Mouse (Mus musculus) lung, postnatal 36 days (tissue): ENCODE measurements around the gene Gstm4.

Experiments
- DNase-seq: peaks from one replicate; pipeline ENCODE4 v3.0.0; 2022; ENCODE audit warnings: mixed read lengths

Gene Gstm4

DNA sequence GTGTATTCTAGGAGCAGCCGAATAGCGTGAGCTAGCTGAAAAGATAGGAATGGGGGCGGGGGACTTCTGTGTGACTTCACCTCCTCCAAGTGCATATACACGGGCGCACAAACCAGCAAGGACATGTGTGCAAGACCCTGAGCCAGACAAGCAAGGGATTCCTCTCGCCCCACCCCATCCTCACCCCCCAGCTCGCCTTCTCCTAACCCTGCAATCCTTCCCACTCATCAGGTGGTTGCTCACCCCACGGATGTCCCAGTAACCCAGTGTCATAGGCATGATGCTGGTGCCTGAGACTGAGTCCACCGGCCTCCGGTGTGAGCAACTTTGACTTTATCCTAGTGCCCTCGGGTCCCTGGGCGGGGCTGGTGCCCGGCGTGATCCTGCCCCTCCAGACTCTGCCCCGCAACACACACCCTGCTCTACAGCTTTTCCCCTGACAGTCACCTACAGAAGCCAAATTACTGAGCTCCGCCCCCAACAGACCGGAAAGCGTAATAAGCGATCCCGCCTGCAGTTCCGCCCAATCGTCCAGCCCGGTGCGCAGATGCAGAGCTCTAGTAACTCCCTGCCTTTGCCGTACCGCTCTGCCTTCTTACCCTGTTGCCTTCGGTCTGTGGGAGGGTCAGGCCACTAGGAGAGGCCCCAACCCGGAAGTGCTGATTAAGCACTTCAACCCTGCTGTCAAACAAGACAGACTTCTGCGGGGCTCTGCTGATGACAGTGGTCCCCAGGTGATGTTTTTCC lies at the start of gene Gstm4:
Gene Gstm4 (minus strand): TSS at position 501 of the 747 bp plus-strand sequence.
- peak; percentile 96 for DNase-seq

DNA sequence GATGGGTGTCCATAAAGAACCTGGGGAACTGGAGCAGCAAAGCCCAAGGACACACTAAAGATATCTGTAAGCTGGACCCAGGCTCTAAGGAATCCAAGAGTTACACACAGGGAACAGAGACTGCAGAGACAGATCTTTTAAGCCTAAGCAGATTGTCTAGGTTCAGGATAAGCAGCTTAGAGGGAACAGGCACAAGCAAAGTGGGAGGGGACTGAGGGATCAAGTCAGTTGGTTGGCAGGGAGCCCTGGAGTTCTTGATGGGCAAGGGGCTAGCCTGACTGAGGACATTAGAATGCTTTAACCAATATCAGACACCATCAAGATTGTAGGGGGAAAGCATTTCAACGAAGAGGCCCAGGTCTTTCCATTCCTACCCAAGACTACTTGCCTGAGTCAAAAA lies 49.5 kb upstream of the Gstm4 start:
- DNase-seq, result no peak

DNA sequence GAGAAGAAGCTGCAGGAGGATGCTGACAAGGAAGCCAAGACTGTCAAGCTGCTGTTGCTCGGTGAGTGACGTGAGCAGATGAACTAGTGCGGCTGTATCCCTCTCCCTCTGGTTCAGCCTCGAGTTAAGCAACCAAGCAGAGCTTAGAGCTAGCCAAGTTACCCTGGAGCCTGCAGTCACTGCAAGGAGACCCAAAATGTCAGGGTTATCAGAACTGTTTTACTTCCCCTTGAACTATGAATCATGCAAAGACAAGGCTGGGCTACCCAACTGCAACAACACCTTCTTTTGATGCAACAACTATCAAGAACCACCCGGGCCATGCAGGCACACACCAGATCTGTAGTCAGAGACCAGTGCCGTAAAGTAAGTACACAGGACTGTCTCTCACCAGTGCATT lies 48.6 kb upstream of the Gstm4 start:
- DNase-seq, result no peak

DNA sequence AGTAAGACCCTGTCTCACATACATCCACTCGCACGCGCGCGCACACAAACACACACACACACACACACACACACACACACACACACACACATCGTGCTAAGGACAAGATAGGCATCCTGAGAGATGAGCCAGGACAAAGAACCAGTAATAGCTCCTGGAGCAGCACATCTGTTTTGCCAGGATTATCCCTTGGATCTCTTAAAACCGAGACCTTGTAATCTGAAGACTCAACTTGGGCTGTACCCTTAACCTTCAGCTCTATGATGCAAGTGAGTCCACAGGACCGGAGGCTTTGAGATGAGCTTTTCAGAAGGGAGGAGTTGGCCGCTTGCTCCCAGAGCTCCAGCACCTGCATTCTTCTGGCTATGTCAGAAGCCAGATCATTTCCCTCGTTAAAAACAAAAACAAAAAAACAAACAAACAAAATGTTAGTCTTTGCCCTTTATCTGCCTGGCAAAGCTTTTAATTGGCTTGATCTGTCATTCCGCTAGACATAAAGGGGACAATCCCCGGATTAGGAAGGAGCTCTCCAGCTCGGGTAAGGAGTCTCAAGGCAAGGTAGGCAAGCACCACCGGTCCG lies 47.9 kb upstream of the Gstm4 start, which contains the start of gene Gnat2:
Gene Gnat2 (plus strand): TSS at position 254 of the 580 bp plus-strand sequence.
- no peak for DNase-seq

DNA sequence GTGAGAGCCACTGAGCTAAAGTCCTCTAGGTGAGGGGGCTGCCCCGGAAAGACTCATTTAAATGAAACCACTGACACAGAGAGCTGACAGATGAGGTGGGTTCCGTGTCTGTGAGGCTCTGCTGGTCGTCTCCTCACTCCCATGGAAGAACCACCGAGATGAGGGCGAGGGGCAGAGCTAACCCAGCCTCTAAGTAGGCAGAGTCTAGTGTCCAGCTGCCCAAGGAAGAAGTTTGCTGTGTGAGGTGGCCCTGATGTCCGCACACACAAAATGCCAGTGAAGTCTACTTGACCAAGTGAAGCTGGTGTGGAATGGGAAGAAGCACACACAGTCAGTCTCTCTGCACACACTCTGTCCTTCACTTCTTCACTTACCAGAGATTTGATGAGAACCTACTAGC lies 47.3 kb upstream of the Gstm4 start:
- DNase-seq, result no peak

DNA sequence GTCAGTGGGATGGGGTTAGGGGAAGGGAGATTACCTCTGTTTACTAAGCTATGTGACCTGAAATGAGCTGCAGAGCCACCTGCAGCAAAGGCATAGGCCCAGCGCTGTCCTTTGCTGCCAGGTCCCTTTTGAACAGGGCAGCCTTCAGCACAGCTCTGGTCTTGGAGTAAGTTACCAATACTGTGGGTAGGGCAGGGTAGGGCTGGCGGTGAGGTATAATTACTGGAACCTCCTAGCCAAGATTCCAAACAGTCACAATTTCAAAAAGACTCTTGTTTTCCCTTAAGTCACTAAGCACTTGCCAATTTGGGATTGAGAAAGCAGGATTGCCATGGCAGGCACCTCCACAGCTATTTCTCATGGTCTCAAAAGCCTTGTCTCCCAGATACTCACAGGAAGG lies 45.9 kb upstream of the Gstm4 start:
- DNase-seq, result no peak

DNA sequence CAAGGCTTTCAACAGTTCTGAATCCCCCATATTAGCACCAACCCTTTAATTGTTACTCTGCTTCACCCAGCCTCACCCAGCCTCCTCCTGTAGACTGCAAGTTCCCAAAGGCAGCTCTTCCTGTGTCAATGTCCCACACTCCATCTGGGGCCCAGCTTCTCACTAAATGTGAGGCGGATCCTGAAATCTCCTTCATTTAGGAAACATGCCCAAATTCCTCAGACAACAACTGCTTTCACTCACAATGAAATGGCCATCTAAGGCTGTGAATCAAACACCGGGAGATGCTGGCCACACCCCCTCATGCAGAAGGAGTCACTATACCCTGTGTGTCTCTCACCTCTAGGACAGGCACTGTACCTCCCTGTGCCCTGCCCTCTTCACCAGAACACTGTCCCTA lies 45.2 kb upstream of the Gstm4 start:
- DNase-seq, result no peak

DNA sequence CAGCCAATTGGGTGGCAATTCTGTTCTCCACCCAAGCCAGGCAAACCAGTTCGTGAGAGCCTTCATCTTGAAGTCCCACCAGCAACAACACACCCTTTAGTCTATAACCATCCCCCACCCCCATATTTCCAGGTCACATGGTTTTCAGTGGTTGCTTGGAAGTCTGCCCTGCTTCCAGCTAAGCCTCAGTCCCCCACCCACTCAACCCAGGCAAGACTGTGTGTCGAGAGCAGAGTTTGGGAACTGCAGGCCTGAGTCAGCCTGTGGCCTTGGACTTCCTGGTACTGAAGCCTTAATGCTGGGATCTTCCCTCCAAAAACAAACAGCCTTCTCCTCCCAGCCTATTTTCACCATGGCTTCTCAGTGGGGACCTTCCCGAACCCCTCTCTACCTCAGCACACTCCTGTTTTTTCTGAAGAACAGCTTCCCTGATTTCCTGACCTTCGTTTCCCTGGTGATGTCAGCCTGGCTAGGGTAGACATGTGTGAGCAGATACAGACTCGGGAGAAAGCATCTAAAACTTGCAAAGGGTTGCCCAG lies 44.2 kb upstream of the Gstm4 start:
- no peak for DNase-seq

DNA sequence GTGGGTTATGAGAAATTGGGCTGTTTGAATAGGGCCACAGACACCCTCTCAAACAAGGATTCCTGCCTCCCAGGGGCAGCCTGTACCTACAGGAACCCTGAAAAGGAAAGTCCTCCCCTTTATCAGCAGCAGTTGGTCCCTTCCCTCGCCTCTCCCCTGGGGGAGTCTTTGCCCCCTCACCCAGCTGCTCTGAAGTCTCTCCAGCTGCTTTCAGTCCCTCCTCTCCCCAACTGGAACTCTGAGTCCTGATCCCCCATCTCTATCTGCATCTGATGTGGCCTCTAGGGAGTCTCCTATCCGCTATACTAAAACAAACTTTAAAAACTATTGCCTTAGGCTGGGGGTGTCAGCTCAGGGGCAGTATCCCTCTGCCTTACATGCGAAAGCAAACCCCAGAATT lies 42.6 kb upstream of the Gstm4 start:
- no peak for DNase-seq

DNA sequence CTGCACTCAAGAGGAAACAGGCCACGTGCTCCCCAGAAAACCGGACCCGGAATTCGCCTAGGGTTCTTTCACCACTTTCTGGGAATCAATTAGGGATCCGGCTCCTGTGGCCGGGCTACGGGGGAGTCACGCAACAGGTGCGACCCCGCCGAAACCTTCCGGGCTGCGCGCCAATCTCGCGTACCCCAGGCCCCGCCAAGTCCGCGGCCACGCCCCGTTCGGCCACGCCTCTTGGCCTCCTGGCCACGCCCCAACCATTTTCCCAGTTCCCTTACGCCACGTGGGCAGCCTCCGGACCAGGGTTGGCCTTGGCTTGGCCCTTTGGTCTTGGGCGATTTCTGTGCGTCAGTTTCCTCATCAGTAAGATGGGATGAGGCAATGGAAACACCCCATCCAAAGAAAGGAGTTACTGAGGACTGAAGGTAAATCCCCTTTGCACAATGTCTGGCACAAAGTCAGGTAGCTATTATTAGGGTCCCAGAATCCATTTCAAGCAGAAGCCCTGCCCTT lies 41.8 kb upstream of the Gstm4 start, which contains the start of gene Ampd2:
Gene Ampd2 (minus strand): TSS at position 182 of the 510 bp plus-strand sequence.
- peak; percentile 89 for DNase-seq

DNA sequence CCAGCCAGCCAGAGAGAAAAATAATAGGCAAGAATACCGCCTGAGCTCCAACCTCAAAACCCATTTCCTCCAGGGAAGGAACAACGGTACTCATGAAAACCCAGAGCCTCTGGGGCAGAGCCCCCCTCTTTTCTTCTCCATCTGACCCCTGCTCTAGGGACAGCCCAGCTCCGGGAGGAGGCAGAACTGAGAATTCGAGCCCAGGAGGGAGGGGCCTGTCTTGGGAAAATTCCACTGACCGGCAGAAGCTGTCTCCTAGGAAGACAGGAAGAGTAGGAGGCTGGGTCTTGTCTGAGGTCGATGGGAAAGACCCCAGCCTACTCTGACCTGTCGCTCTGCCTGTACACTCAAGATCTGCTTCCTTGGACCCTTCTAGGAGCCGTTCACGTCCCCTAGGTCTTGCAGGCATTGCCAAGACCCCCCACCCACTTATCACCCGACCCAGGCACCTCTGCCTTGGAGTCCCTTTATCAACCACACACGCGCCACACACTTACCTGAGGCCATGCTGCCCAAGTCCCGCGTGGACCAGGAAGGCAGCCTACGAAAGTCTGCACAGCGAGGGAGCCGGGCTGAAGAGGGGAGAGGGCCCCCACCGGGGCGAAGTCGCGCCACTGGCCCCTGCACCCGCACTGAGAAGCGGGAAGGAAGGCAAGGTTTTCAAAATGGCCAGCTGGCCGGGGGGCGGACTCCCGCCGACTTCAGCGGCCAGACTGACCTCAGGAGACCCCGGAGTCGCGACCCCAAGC lies 41.2 kb upstream of the Gstm4 start:
- DNase-seq, result peak; percentile 87

DNA sequence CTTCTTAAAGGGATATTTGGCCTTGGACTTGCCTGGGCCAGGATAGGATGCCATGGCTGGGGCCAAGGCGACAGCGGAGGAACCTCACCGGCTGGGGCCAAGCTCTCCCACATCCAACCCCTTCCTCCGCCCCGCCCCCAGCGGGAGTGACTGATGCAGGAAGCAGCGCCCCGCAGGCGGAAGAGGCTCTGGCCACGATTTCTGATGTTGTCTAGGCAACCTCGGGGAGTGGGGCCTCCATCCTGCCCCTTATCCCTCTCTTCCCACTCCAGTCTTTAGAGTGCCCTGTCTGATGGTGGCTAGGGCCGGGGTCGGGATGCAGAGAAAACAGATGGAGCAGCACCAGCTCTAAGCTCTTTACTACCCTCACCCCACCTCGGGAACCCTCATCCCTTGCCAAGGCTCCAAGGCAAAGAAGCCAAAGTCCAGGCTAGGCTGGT lies 40.6 kb upstream of the Gstm4 start:
- DNase-seq, result peak; percentile 97

DNA sequence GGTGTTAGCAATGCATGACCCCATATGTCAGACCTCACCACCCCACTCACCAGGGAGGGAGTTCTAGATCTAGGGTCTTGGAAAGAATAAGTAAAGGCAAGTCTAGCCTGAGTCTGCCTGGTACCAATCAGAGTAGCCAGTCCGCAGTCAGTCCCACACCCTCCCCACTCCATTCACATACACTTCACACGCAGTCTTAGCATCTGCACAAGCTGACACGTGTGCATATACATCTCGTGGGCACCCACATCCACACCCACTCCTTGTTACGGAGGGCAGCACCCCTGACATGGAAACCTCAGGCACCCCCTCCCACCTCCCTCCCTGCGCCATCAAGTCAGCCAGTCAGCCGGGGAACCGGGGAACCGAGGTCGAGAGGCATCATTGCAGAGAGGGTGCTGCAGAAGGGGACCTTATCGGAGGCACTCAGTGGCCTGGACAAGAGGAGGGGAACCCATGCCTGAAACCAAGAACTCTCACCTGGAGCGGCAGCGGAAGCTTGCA lies 40.1 kb upstream of the Gstm4 start:
- no peak for DNase-seq

DNA sequence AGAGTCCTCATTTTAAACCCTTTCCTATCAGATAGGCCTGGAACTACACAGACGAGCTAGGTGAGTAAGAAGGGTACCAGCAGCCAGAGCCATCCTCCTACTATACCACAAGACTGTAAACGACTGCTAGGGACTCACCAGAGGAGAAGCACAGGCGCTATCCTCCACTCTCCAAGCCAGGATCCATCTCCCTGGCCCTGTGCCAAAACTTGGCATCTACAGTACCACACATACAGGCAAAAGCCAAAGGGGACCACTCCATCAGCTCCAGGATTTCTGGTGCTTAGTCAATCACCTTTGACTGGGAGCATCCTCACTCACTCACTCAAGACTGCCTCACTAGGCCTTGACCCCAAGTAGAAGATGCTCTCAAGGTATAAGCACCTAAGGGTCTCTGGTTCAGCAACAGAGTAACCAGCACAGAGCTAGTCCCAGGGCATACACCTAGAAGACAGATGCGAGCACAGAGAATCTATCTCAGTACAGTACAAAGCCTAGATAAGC lies 39.3 kb upstream of the Gstm4 start:
- no peak for DNase-seq

DNA sequence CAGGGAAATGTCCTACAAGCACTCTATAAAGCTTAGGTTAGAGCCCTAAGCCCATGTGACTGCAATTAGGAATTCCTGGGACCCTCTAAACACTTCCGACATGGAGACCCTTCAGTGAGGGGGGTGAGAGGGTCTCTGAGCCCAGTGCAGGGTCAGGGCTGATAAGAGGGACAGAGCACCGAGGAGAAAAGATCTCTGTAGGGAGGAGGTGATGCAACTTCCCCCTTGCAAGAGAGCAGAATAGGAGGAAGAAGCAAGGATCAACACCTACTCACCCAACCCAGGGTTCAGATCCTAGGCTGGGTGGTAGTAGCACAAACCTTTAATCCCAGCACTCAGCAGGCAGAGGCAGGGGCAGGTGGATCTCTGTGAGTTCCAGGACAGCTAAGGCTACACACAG lies 38.5 kb upstream of the Gstm4 start:
- DNase-seq, result peak; percentile 22

DNA sequence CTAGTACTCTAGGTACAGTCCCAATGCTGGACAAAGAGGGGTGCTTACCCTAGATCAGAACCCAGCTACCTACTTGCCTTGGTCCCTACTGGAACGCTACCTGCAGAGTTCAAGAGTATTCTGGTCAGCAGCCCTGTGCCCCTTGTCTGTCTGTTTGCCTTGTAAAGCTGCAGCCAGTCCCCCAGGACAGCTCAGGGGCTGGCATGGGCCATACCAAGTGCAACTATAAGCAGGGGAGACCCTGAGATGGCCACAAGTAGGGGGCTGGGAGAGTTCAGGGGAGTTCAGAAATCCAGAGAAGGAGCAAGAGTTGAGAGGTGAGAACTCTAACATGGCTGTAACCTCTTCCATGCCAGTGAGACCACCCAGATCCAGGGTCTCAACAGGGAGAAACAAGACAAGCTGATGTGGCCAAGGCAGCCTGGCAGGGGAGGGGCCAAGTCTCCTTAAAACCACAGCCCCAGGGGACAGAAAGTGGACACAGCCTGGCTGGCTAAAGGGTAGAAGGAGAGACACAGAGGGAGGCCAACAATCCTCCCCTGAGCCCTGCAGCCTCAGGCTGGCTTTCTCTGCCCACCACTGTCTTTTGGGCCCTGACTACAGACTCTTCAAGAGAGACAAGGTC lies 37.7 kb upstream of the Gstm4 start:
- no peak for DNase-seq

DNA sequence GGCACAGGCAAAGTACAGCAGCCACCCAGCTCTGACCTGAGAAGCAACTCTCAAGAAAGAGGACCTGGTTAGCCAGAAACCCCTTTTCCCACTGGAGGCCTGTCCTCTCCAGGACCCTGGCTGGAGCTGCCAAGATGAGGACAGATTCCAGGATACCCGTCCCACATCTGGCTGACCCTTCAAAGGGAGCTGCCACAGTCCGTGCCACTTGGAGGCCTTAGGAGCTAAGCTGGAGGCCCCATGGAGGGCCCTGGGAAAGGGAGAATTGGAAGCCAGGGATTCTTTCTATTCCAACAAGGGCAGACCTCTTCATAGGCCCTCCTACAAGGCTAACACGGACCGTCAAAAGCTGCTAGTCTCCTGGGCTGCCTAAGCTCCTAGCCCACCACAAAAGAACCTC lies 37.0 kb upstream of the Gstm4 start:
- no peak for DNase-seq

DNA sequence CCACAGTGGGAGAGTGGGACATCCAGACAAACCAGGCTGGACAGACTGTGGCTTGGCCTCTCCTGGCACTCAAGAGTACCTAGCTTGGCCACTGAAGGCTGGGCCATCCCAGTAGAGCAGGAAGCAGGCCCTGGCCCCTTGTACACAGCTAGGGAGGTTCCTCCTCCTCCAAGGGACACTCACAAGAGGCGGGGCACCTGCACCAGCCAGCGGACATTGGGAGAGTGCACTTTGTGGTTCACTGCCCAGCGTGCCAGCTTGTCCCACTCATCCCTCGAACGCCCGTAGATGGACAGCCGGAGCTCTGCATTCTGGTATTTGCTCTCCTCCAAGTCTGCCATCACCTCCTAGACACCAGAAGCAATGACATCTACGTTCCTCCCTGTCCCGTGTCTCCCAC lies 32.1 kb upstream of the Gstm4 start:
- no peak for DNase-seq

DNA sequence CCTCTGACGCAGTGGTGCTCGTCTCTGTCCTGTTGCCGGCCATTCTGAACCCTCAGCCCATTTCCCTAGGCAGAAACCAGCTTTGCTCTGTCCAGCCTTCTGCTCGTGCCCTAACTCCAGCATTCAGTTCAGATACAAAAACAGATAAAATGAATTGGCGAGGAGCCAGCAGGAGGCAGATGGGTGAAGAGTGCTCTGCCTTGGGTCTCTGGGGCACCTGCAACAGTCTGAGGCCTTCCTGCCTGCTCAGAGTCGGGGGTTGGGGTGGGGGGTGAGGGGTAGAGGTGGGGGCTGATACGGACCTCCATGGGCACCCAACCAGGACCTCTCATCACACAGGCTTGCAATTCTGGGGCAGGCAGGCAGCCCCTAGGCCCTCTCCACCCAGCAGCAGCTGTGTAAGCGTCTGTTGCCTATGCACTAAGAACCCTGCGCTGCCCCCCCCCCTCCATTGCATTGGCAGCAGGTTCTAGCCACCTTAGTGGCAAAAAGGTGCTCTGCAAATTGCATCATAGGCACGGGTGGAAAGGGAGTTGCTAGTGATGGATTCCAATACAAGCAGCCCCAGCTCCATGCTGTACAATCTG lies 28.4 kb upstream of the Gstm4 start:
- no peak for DNase-seq

DNA sequence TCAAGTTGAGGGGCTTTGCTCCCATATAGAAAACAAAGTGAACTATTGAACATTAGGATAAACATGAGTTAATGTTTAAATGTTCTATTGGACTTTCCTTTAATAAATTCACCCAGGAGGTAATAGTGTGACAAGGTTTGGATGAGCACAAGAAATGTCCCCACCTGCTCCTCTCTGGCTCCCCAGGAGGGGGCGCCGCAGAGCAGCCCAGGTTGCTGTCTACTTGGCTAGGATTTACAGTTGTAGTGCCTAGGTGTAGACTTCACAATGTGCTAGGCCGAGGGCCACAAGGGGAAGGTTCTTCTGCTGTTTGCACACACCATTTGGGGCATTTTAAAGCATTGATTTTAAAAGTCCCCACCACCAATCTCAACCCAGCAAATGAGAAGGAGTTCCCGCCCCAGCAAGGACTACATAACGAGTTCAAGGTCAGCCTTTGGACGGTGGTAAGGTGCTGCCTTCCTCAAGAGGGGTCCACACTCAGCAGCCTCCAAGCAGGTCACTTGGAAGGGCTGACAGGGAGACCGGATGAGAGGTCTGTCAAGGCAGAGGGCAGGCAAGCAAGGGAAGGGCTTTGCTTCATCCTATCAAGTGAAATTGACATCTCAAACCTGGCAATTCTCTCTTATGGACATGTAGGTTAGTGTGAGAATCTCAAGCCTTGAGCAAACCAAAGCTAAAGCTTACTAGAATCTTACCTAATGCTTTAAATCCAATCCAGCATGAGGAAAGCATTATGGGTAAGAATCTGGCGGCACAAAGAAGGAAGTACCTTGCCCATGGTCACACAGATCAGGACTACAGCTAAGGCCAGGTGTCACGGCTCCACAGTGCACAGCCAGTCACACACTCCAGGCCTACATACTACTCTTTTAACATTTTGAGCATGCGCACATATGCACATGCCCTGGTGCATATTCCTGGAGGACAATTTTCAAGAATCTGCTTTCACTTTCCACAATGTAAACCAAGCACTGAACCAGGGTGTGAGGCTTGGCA lies 25.9 kb upstream of the Gstm4 start:
- peak; percentile 84 for DNase-seq
